10 mouse cellular contexts compared by ENCODE assay signal in the genomic region with DNA sequence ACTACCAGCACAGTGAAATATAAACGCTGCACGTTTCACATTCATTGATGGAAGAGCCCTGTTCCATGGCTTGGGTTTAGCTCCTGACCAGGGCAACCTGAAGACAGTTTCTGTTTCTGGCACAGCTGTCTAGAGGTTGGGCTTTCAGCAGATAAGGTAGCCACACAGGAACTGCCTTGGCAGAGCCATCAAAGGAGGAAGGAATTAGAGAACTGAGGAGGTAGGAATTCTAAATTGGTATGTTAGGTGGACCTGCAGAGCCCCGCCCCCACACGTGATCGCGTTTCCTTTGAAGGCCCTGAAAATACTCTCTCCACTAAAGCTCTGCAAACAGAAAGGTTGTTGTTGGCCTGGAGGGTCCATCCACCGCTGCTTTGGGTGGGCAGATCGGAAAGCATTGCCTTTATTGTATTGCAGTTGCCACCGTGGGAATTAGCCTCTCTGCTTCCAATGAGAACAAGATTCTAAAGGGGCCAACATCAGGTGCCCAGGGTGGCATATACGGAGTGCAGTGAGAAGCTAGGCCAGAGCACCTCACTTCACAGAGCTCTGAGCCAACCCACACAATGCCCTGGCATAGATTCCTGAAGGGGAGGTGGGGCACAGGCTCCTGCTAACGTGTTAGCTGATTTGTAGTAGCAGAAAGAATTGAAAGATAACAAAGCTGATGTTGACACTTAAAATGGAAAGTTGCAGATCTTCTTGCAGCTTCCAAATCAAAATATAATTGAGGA. TPM values are rescaled to one million over a fixed set of nuclear protein-coding genes. Genes with fewer than 3 reads are reported as not detected.
DNase-seq lines count a peak whose midpoint lies in the region; ATAC-seq and TF ChIP-seq lines count a peak whose summit lies in the region.
"Had no signal": no experiment of that assay in that cellular context is flagged by ENCODE, and none has a peak within 500 bp of the region (broad histone marks: within the 10 kb centered on the region; RNA-seq: fewer than 3 reads in every experiment).

No protein-coding gene starts in this region.

- DNase-seq in heart, postnatal 14 days: no peak
- DNase-seq in cerebellum, postnatal 4 days (ENCODE audit: low spot score in 2 of 2): no peak
- no peak for DNase-seq in layer of hippocampus, adult 2 months (ENCODE audit: low spot score in 2 of 2)
- DNase-seq in Muller cell, postnatal 12 days (ENCODE audit: inconsistent ontology term): no peak
- DNase-seq: cerebellum, adult 18-20 months had no signal

- ATAC-seq in heart, embryonic 16.5 days (replicated peaks; ENCODE audit: extremely low read depth, insufficient read depth, low FRiP score): no peak; the same call in 1 of the 2 replicates
- peak; percentile 29 for ATAC-seq in intestine, embryonic 16.5 days
- ATAC-seq in liver, embryonic 12.5 days: peak; percentile 39; the same call in 1 of the 2 replicates

- no peak overlapping the region for H3K4me2 ChIP-seq in heart, embryonic 16.5 days (ENCODE audit: low read depth, low read length)
- no peak overlapping the region for H3K4me2 ChIP-seq in intestine, embryonic 16.5 days (ENCODE audit: low read depth, low read length)
- H3K4me2 ChIP-seq in liver, embryonic 12.5 days: peak overlapping the region; percentile 19

- no peak for TF ChIP-seq CTCF in small intestine, adult 2 months (IDR thresholded peaks at IDR 0.05; ENCODE audit: extremely low read depth, insufficient read length, insufficient replicate concordance, low read depth, low read length)
- no peak for TF ChIP-seq CTCF in layer of hippocampus, adult 2 months (conservative IDR thresholded peaks at IDR 0.05)

- H3K27me3 ChIP-seq in heart, embryonic 16.5 days (ENCODE audit: control insufficient read depth, insufficient read depth, low read length): no peaks in the 10 kb centered on the region
- H3K27me3 ChIP-seq in intestine, embryonic 16.5 days (replicated peaks; ENCODE audit: control insufficient read depth, insufficient read depth, low read length): no peaks in the 10 kb centered on the region
- H3K27me3 ChIP-seq in liver, embryonic 12.5 days (replicated peaks): 0 out of 2 replicates have a peak, but pooled peaks cover 4% of the 10 kb centered on the region
- H3K27me3 ChIP-seq in small intestine, adult 2 months (ENCODE audit: control insufficient read depth, insufficient read depth, low read length): no peaks in the 10 kb centered on the region

- no peaks in the 10 kb centered on the region for H3K9me3 ChIP-seq in heart, embryonic 16.5 days (replicated peaks; ENCODE audit: control insufficient read depth, low read length)
- no peaks in the 10 kb centered on the region for H3K9me3 ChIP-seq in intestine, embryonic 16.5 days (ENCODE audit: control insufficient read depth, low read length)
- H3K9me3 ChIP-seq in liver, embryonic 12.5 days (replicated peaks): no peaks in the 10 kb centered on the region

- TF ChIP-seq POLR2A in small intestine, adult 2 months (IDR thresholded peaks at IDR 0.05; ENCODE audit: low read depth, low read length): no peak

- 55% methylated on average over 11 of the region's 11 CpGs for WGBS in heart, embryonic 16.5 days
- WGBS in intestine, embryonic 16.5 days: 53% methylated on average over 11 of the region's 11 CpGs
- WGBS in liver, embryonic 12.5 days (ENCODE audit: insufficient replicate concordance): 49% methylated on average over 11 of the region's 11 CpGs
- WGBS in small intestine, adult 2 months: 21% methylated on average over 11 of the region's 11 CpGs

- no peak overlapping the region for H3K4me3 ChIP-seq in heart, embryonic 16.5 days (ENCODE audit: low read length)
- no peak overlapping the region for H3K4me3 ChIP-seq in intestine, embryonic 16.5 days (ENCODE audit: low read length)
- H3K4me3 ChIP-seq in liver, embryonic 12.5 days: no peak overlapping the region
- H3K4me3 ChIP-seq in small intestine, adult 2 months (ENCODE audit: low read depth, low read length): no peak overlapping the region
- no peak overlapping the region for H3K4me3 ChIP-seq in layer of hippocampus, adult 2 months

- H3K36me3 ChIP-seq in heart, embryonic 16.5 days (ENCODE audit: control insufficient read depth, insufficient read depth): no peaks in the 10 kb centered on the region
- no peaks in the 10 kb centered on the region for H3K36me3 ChIP-seq in intestine, embryonic 16.5 days (ENCODE audit: control insufficient read depth, insufficient read depth, low read length)
- no peaks in the 10 kb centered on the region for H3K36me3 ChIP-seq in liver, embryonic 12.5 days
- H3K36me3 ChIP-seq in small intestine, adult 2 months (ENCODE audit: control insufficient read depth, insufficient read depth, low read length): no peaks in the 10 kb centered on the region

- H3K27ac ChIP-seq in heart, embryonic 16.5 days (ENCODE audit: low read length): peak overlapping the region; percentile 34; the same call in 1 of the 2 replicates
- no peak overlapping the region for H3K27ac ChIP-seq in intestine, embryonic 16.5 days (ENCODE audit: low read length)
- H3K27ac ChIP-seq in liver, embryonic 12.5 days: no peak overlapping the region
- peak overlapping the region; percentile 31; the same call in 1 of the 2 replicates for H3K27ac ChIP-seq in small intestine, adult 2 months (ENCODE audit: insufficient read depth, low read depth, low read length)
- no peak overlapping the region for H3K27ac ChIP-seq in layer of hippocampus, adult 2 months
- H3K27ac ChIP-seq: macrophage had no signal

- no peak overlapping the region for H3K9ac ChIP-seq in heart, embryonic 16.5 days (ENCODE audit: low read length)
- H3K9ac ChIP-seq in intestine, embryonic 16.5 days (ENCODE audit: low read depth, low read length): no peak overlapping the region
- 0 out of 2 replicates have a peak overlapping the region, but pooled peaks have one; percentile 12 for H3K9ac ChIP-seq in liver, embryonic 12.5 days

- H3K4me1 ChIP-seq in heart, embryonic 16.5 days (ENCODE audit: control insufficient read depth, insufficient read depth, low read length): peaks cover 13% of the 10 kb centered on the region
- peaks cover 12% of the 10 kb centered on the region; the same call in 1 of the 2 replicates for H3K4me1 ChIP-seq in intestine, embryonic 16.5 days (ENCODE audit: control insufficient read depth, insufficient read depth, low read length)
- H3K4me1 ChIP-seq in liver, embryonic 12.5 days: peaks cover 43% of the 10 kb centered on the region
- peaks cover 19% of the 10 kb centered on the region; the same call in 1 of the 2 replicates for H3K4me1 ChIP-seq in small intestine, adult 2 months (ENCODE audit: control insufficient read depth, insufficient read depth, insufficient read length, low read length)

- intact Hi-C loops in heart, postnatal 14 days (cut with DNase I): no loop called here

RNA-seq across cellular contexts. Expression of gene Cdkl1, which starts 14.3 kb away (rescaled TPM):
- 5.2 and 7.0 TPM in 2 replicates for polyA plus RNA-seq in heart, embryonic 16.5 days (2015; fragmentation: Nextera tagmentation; extraction: Ambion mirVana)
- 1 to 10 TPM; 5.3 to 5.9 TPM for total RNA-seq in heart, postnatal 14 days (2021)
- polyA plus RNA-seq in intestine, embryonic 16.5 days (2015; fragmentation: Nextera tagmentation; extraction: Ambion mirVana): 1.5 and 2.2 TPM in 2 replicates
- 0.67 and 0.74 TPM in 2 replicates for polyA plus RNA-seq in liver, embryonic 12.5 days (2016; fragmentation: Nextera tagmentation; extraction: Ambion mirVana)
- 0.29 and 0.52 TPM in 2 replicates for polyA plus RNA-seq in small intestine, adult 2 months (2012; rRNA removed)
- 10 to 100 TPM; 21.5 to 27.4 TPM for total RNA-seq in layer of hippocampus, adult 2 months (2021)
- polyA plus RNA-seq: macrophage had no signal

RNA-seq across cellular contexts. Expression of gene Atp5s, which starts 52.0 kb away (rescaled TPM):
- 35.4 and 39.2 TPM in 2 replicates for polyA plus RNA-seq in heart, embryonic 16.5 days (2015; fragmentation: Nextera tagmentation; extraction: Ambion mirVana)
- total RNA-seq in heart, postnatal 14 days (2021): 10 to 100 TPM; 19.4 to 21.3 TPM
- 33.4 and 33.5 TPM in 2 replicates for polyA plus RNA-seq in intestine, embryonic 16.5 days (2015; fragmentation: Nextera tagmentation; extraction: Ambion mirVana)
- polyA plus RNA-seq in liver, embryonic 12.5 days (2016; fragmentation: Nextera tagmentation; extraction: Ambion mirVana): 20.7 and 23.8 TPM in 2 replicates
- polyA plus RNA-seq in small intestine, adult 2 months (2012; rRNA removed): 7.9 and 9.4 TPM in 2 replicates
- 10 to 100 TPM; 30.0 to 33.3 TPM for total RNA-seq in layer of hippocampus, adult 2 months (2021)

RNA-seq across cellular contexts. Expression of gene L2hgdh, which starts 52.1 kb away (rescaled TPM):
- 18.4 and 18.5 TPM in 2 replicates for polyA plus RNA-seq in heart, embryonic 16.5 days (2015; fragmentation: Nextera tagmentation; extraction: Ambion mirVana)
- 10 to 100 TPM; 30.0 to 30.2 TPM for total RNA-seq in heart, postnatal 14 days (2021)
- polyA plus RNA-seq in intestine, embryonic 16.5 days (2015; fragmentation: Nextera tagmentation; extraction: Ambion mirVana): 21.3 and 22.8 TPM in 2 replicates
- polyA plus RNA-seq in liver, embryonic 12.5 days (2016; fragmentation: Nextera tagmentation; extraction: Ambion mirVana): 19.8 and 20.6 TPM in 2 replicates
- 5.7 and 17.8 TPM in 2 replicates for polyA plus RNA-seq in small intestine, adult 2 months (2012; rRNA removed)
- 10 to 100 TPM; 14.9 to 17.9 TPM for total RNA-seq in layer of hippocampus, adult 2 months (2021)

Comparison
In these comparisons a context has a peak if more than half of its experiments do, and no peak if none do; other contexts are left out.
1. H3K27ac ChIP-seq: peak in heart, embryonic 16.5 days (single experiment) and small intestine, adult 2 months (single experiment); none in intestine, embryonic 16.5 days (single experiment), liver, embryonic 12.5 days (single experiment) and layer of hippocampus, adult 2 months (single experiment).